Mouse (Mus musculus) heart, adult 2 months (tissue): ENCODE measurements at regions not wholly inside any gene's neighbourhood (a gene's known extent, or its start where the extent isn't known, plus 50 kb on each side); places are given as distances from the start of the nearest gene placed in this dataset.

Source experiments
- DNase-seq, 2 experiments: peaks; one replicate each; pipeline ENCODE4 v3.0.0; 2021
- H3K27ac ChIP-seq: fragments of 200-600 bp; 2 replicates; pipeline ENCODE4 v1.8.1; 2022
- H3K27me3 ChIP-seq: fragments of 200-500 bp; 2 replicates; pipeline ENCODE4 v1.6.1; 2012; ENCODE audit warnings: mild to moderate bottlenecking, low read length, inconsistent platforms, mixed read lengths; ENCODE audit not compliant: control insufficient read depth, insufficient read depth
- H3K36me3 ChIP-seq: fragments of 200-500 bp; 2 replicates; pipeline ENCODE4 v1.6.1; 2012; ENCODE audit warnings: low read length, inconsistent platforms; ENCODE audit not compliant: control insufficient read depth, insufficient read depth
- H3K4me1 ChIP-seq: fragments of 200-500 bp; 2 replicates; pipeline ENCODE4 v1.6.1; 2011; ENCODE audit warnings: low read length; ENCODE audit not compliant: control insufficient read depth, insufficient read depth
- H3K4me3 ChIP-seq: fragments of 200-600 bp; 2 replicates; pipeline ENCODE4 v1.8.1; 2022
- H3K79me2 ChIP-seq: fragments of 200-500 bp; replicated peaks from 2 replicates; pipeline ENCODE4 v1.6.1; 2012; ENCODE audit warnings: mild to moderate bottlenecking, inconsistent platforms, low read length, moderate library complexity, mixed read lengths; ENCODE audit not compliant: control insufficient read depth, insufficient read depth
- H3K9ac ChIP-seq: fragments of 200-500 bp; 2 replicates; pipeline ENCODE4 v1.6.1; 2012; ENCODE audit warnings: low read depth, mild to moderate bottlenecking, control low read depth, inconsistent platforms, low read length, mixed read lengths
- CTCF ChIP-seq: fragments of 200-600 bp; IDR thresholded peaks from 2 replicates; pipeline ENCODE4 v1.8.1; 2022; ENCODE audit warnings: antibody characterized with exemption, mild to moderate bottlenecking, moderate library complexity
- EP300 ChIP-seq: fragments of 200-500 bp; IDR thresholded peaks from 2 replicates; pipeline ENCODE4 v1.6.1; 2011; ENCODE audit warnings: low read depth, low read length, control low read depth; ENCODE audit not compliant: insufficient read depth
- POLR2A ChIP-seq: fragments of 200-500 bp; IDR thresholded peaks from 2 replicates; pipeline ENCODE4 v1.6.1; 2011; ENCODE audit warnings: mild to moderate bottlenecking, low read depth, low read length, control low read depth; ENCODE audit not compliant: insufficient read depth
- WGBS: fragments of 180-500 bp; shearing (Covaris S2); methylation state at CpG from one replicate; pipeline ENCODE4 v1.1.7; 2018; 5-methylcytosine and 5-hydroxymethylcytosine counted together
- intact Hi-C: fragments of 180-260 bp; cut with DNase I; formaldehyde crosslinking; loops from one replicate; pipeline ENCODE4 v1.15.1; 2025

DNA sequence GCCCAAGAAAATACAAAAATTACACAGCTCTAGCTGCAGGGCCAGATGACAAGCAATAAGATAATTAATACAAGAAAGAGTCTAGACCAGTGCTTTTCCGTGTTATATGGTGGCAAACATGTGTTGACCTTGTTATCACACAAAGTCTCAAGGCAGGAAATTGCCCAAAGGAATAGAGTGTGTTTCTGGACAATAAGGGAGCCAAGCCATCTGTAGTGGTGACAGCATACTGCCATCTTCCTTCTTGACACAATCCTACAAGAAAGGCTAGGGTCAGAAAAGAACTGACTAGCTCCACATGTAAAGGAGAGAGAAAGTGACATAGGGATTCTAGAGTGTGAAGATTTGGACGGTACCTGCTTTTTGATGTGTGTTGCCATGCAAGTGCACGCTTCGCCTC, 289.0 kb downstream of the Ice1 start:
- WGBS: 72% methylated on average over 4 of the region's 4 CpGs
- Histone ChIP-seq H3K4me1 (no peaks in the 10 kb centered on the region), H3K27ac (no peak overlapping the region), H3K9ac (no peak overlapping the region), H3K79me2 (no peaks in the 10 kb centered on the region), H3K36me3 (no peaks in the 10 kb centered on the region), H3K27me3 (no peaks in the 10 kb centered on the region), H3K4me3 (no peak overlapping the region)
- TF ChIP-seq CTCF: no peak
- TF ChIP-seq EP300: no peak
- no peak for TF ChIP-seq POLR2A
- intact Hi-C loops: no loop called here
- no peak for DNase-seq

DNA sequence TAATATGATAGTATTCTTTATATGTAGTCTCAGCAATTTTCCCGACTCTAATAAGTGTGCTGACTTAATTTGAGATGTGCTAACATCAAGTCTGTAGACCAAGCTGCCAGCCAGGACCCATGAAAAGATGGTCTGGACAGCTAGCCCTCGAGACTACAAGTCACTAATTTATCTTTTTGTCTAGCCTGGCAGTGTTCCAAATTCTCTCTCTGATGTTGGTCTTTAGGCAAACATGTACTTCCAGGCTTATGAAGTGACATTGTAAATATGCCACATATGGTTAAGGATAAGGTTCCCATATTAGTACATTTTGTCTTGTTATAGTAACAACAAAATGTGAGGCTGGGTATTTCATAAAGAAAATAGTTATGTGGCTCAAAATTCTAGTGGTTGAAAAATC, 288.5 kb downstream of the Ice1 start:
- Histone ChIP-seq H3K79me2 (no peaks in the 10 kb centered on the region), H3K36me3 (no peaks in the 10 kb centered on the region), H3K9ac (no peak overlapping the region), H3K27ac (no peak overlapping the region), H3K4me1 (no peaks in the 10 kb centered on the region), H3K27me3 (no peaks in the 10 kb centered on the region), H3K4me3 (no peak overlapping the region)
- 39% methylated on average over 2 of the region's 2 CpGs for WGBS
- intact Hi-C loops: no loop called here
- DNase-seq: no peak
- TF ChIP-seq CTCF (no peak), EP300 (no peak), POLR2A (no peak)

GRCm38 (mm10) chr13:70369647-70370046, 267.8 kb downstream of the Ice1 start:
- Histone ChIP-seq H3K36me3 (no peaks in the 10 kb centered on the region), H3K4me1 (no peaks in the 10 kb centered on the region), H3K27me3 (no peaks in the 10 kb centered on the region), H3K79me2 (no peaks in the 10 kb centered on the region), H3K9ac (no peak overlapping the region), H3K4me3 (no peak overlapping the region), H3K27ac (no peak overlapping the region)
- TF ChIP-seq EP300: no peak
- no peak for TF ChIP-seq CTCF
- no peak for DNase-seq
- 62% methylated on average over 2 of the region's 2 CpGs for WGBS
- intact Hi-C loops: no loop called here

GRCm38 (mm10) chr13:70380772-70381171, 256.7 kb downstream of the Ice1 start:
- Histone ChIP-seq H3K27ac (no peak overlapping the region), H3K36me3 (no peaks in the 10 kb centered on the region), H3K4me1 (no peaks in the 10 kb centered on the region), H3K79me2 (no peaks in the 10 kb centered on the region), H3K27me3 (no peaks in the 10 kb centered on the region), H3K9ac (no peak overlapping the region), H3K4me3 (no peak overlapping the region)
- intact Hi-C loops: no loop called here
- TF ChIP-seq POLR2A (no peak), EP300 (no peak), CTCF (no peak)
- 37% methylated on average over 6 of the region's 6 CpGs for WGBS
- DNase-seq: no peak

- no peaks in the 10 kb centered on the region for H3K36me3 ChIP-seq
- no peak overlapping the region for H3K9ac ChIP-seq
- intact Hi-C loops: no loop called here
- H3K79me2 ChIP-seq: no peaks in the 10 kb centered on the region
- TF ChIP-seq CTCF (no peak), POLR2A (no peak), EP300 (no peak)
- H3K4me1 ChIP-seq: no peaks in the 10 kb centered on the region
- H3K27me3 ChIP-seq: no peaks in the 10 kb centered on the region
- no peak overlapping the region for H3K4me3 ChIP-seq
- no peak overlapping the region for H3K27ac ChIP-seq
- 60% methylated on average over 8 of the region's 8 CpGs for WGBS
- no peak for DNase-seq
These were observed 252.1 kb downstream of the Ice1 start for GRCm38 (mm10) chr13:70385292-70385691.

- Histone ChIP-seq H3K27ac (no peak overlapping the region), H3K36me3 (no peaks in the 10 kb centered on the region), H3K79me2 (no peaks in the 10 kb centered on the region), H3K27me3 (no peaks in the 10 kb centered on the region), H3K4me1 (no peaks in the 10 kb centered on the region), H3K9ac (no peak overlapping the region), H3K4me3 (no peak overlapping the region)
- DNase-seq: no peak
- whole genome bisulfite sequencing: 68% methylated on average over 1 of the region's 1 CpGs
- intact Hi-C loops: no loop called here
- TF ChIP-seq EP300 (no peak), POLR2A (no peak), CTCF (no peak)
These were observed 224.6 kb downstream of the Ice1 start for GRCm38 (mm10) chr13:70412788-70413187.
